Mouse (Mus musculus): ENCODE data around the gene Camta1.

Gene Camta1

GRCm38 (mm10) chr4:151166969-151167368, 694.7 kb downstream of the Camta1 start:
- TF ChIP-seq GATA4 (IDR thresholded peaks at IDR 0.05; ENCODE audit: insufficient replicate concordance, low read length): no peak

GRCm38 (mm10) chr4:151165539-151165938, 696.1 kb downstream of the Camta1 start:
- TF ChIP-seq GATA4 (IDR thresholded peaks at IDR 0.05; ENCODE audit: insufficient replicate concordance, low read length): no peak

- TF ChIP-seq GATA4 (IDR thresholded peaks at IDR 0.05; ENCODE audit: insufficient replicate concordance, low read length): no peak
Observed at GRCm38 (mm10) chr4:151164309-151164708, 697.4 kb downstream of the Camta1 start.

GRCm38 (mm10) chr4:151161869-151162268, 699.8 kb downstream of the Camta1 start:
- TF ChIP-seq GATA4 (IDR thresholded peaks at IDR 0.05; ENCODE audit: insufficient replicate concordance, low read length): no peak

- no peak for TF ChIP-seq GATA4 (IDR thresholded peaks at IDR 0.05; ENCODE audit: insufficient replicate concordance, low read length)
Observed at GRCm38 (mm10) chr4:151160932-151161331, 700.7 kb downstream of the Camta1 start.

GRCm38 (mm10) chr4:151160476-151160875, 701.2 kb downstream of the Camta1 start:
- TF ChIP-seq GATA4 (IDR thresholded peaks at IDR 0.05; ENCODE audit: insufficient replicate concordance, low read length): no peak

- TF ChIP-seq GATA4 (IDR thresholded peaks at IDR 0.05; ENCODE audit: insufficient replicate concordance, low read length): no peak
Observed at GRCm38 (mm10) chr4:151158250-151158649, 703.4 kb downstream of the Camta1 start.

GRCm38 (mm10) chr4:151156904-151157303, 704.8 kb downstream of the Camta1 start:
- no peak for TF ChIP-seq GATA4 (IDR thresholded peaks at IDR 0.05; ENCODE audit: insufficient replicate concordance, low read length)

GRCm38 (mm10) chr4:151155587-151155986, 706.1 kb downstream of the Camta1 start:
- TF ChIP-seq GATA4 (IDR thresholded peaks at IDR 0.05; ENCODE audit: insufficient replicate concordance, low read length): no peak

GRCm38 (mm10) chr4:151154306-151154705, 707.4 kb downstream of the Camta1 start:
- no peak for TF ChIP-seq GATA4 (IDR thresholded peaks at IDR 0.05; ENCODE audit: insufficient replicate concordance, low read length)

GRCm38 (mm10) chr4:151152010-151152409, 709.7 kb downstream of the Camta1 start:
- no peak for TF ChIP-seq GATA4 (IDR thresholded peaks at IDR 0.05; ENCODE audit: insufficient replicate concordance, low read length)

GRCm38 (mm10) chr4:151150842-151151241, 710.8 kb downstream of the Camta1 start:
- TF ChIP-seq GATA4 (IDR thresholded peaks at IDR 0.05; ENCODE audit: insufficient replicate concordance, low read length): no peak

- no peak for TF ChIP-seq GATA4 (IDR thresholded peaks at IDR 0.05; ENCODE audit: insufficient replicate concordance, low read length)
Observed at GRCm38 (mm10) chr4:151150115-151150514, 711.6 kb downstream of the Camta1 start.

GRCm38 (mm10) chr4:151147541-151147940, 714.1 kb downstream of the Camta1 start:
- TF ChIP-seq GATA4 (IDR thresholded peaks at IDR 0.05; ENCODE audit: insufficient replicate concordance, low read length): no peak

GRCm38 (mm10) chr4:151144121-151144520, 717.6 kb downstream of the Camta1 start:
- TF ChIP-seq GATA4 (IDR thresholded peaks at IDR 0.05; ENCODE audit: insufficient replicate concordance, low read length): no peak

- no peak for TF ChIP-seq GATA4 (IDR thresholded peaks at IDR 0.05; ENCODE audit: insufficient replicate concordance, low read length)
Observed at GRCm38 (mm10) chr4:151141196-151141880, 720.3 kb downstream of the Camta1 start.

- TF ChIP-seq GATA4 (IDR thresholded peaks at IDR 0.05; ENCODE audit: insufficient replicate concordance, low read length): no peak
Observed at GRCm38 (mm10) chr4:151140368-151140982, 721.2 kb downstream of the Camta1 start.
